In the genomic region with DNA sequence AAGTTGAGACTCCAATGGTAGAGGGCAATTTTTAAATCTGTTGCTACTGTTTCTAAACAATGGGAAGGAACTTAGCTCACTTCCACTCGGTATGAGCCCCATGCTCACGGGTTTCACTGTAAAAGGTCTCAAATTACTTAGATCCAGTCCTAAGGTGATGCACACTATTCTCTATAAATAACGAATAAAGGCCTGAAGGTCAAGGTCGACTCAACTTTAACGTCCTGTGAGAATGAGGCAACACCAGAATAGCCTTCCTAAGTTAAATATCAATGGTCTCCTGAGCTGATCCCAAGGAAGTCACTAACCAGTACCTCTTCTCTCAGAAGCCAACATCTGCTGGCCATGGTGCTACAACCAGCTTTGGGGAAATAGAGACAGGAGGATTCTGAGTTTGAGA, we compare ENCODE assay signal across 21 mouse cellular contexts. TPM values are rescaled to one million over a fixed set of nuclear protein-coding genes. Genes with fewer than 3 reads are reported as not detected.
DNase-seq lines count a peak whose midpoint lies in the region; ATAC-seq and TF ChIP-seq lines count a peak whose summit lies in the region.
"Had no signal": no experiment of that assay in that cellular context is flagged by ENCODE, and none has a peak within 500 bp of the region (broad histone marks: within the 10 kb centered on the region; RNA-seq: fewer than 3 reads in every experiment).

No protein-coding gene starts in this region.

- H3K36me3 ChIP-seq in macrophage (ENCODE audit: inconsistent target): no peaks in the 10 kb centered on the region
- H3K36me3 ChIP-seq: embryonic facial prominence, embryonic 10.5 days; embryonic facial prominence, embryonic 12.5 days; forebrain, embryonic 15.5 days had no signal

- no peak for TF ChIP-seq CTCF in lung, adult 2 months (IDR thresholded peaks at IDR 0.05; ENCODE audit: insufficient read depth, low read length)

- no peak for TF ChIP-seq POLR2A in lung, adult 2 months (IDR thresholded peaks at IDR 0.05; ENCODE audit: borderline replicate concordance, extremely low read depth, low read depth, low read length)

- 85% methylated on average over 5 of the region's 5 CpGs for WGBS in macrophage (ENCODE audit: missing documents)
- 62% methylated on average over 5 of the region's 5 CpGs for WGBS in lung, adult 2 months

- 0 out of 2 replicates have a peak overlapping the region, but pooled peaks have one; percentile 49 for H3K27ac ChIP-seq in macrophage
- H3K27ac ChIP-seq: embryonic facial prominence, embryonic 10.5 days; embryonic facial prominence, embryonic 12.5 days; forebrain, embryonic 13.5 days; forebrain, embryonic 15.5 days had no signal

- no peak for ATAC-seq in inflammation-experienced regulatory T-cells, adult 6 months
- ATAC-seq: forebrain, embryonic 13.5 days; forebrain, embryonic 15.5 days; forebrain, postnatal 0 days; Patski had no signal

- peaks cover 76% of the 10 kb centered on the region; the same call in 1 of the 2 replicates for H3K79me2 ChIP-seq in macrophage (ENCODE audit: inconsistent target)

- H3K4me1 ChIP-seq in lung, adult 2 months (ENCODE audit: control insufficient read depth, insufficient read depth, low read length): no peaks in the 10 kb centered on the region

- DNase-seq in 416B (ENCODE audit: low read depth) (peak; percentile 30), ES-CJ7 (ENCODE audit: low read depth, low spot score) (peak; percentile 31), ZHBTc4 (ENCODE audit: low read depth, low spot score) (peak; percentile 25)
- DNase-seq in gastrocnemius, adult 8-10 months (ENCODE audit: low spot score in 2 of 2): no peak
- DNase-seq in lung, adult 2 months: no peak
- DNase-seq: adrenal gland, adult 2 months; adrenal gland, postnatal 10 days; adrenal gland, postnatal 25 days; cerebellum, adult 11-12 months; cerebellum, adult 2 months; cerebellum, adult 9-10 months; cerebellum, postnatal 10 days; cerebellum, postnatal 25 days; forebrain, postnatal 0 days had no signal

- H3K4me3 ChIP-seq in macrophage (ENCODE audit: inconsistent target): no peak overlapping the region
- no peak overlapping the region for H3K4me3 ChIP-seq in lung, adult 2 months (replicated peaks; ENCODE audit: extremely low read depth, low read depth, low read length)
- H3K4me3 ChIP-seq: embryonic facial prominence, embryonic 10.5 days; embryonic facial prominence, embryonic 12.5 days; forebrain, embryonic 13.5 days; forebrain, embryonic 15.5 days had no signal

RNA-seq across cellular contexts. Expression of a gene that starts 45.4 kb away (rescaled TPM):
- 100 to 1,000 TPM in 2 of 26 experiments, 10 to 100 TPM in 24; 22.4 to 112 (median 68.5) TPM for total RNA-seq in macrophage (2018; cell fraction: chromatin; rRNA removed)
- 10 to 100 TPM; 24.6 to 68.2 (median 47.0) TPM for total RNA-seq in macrophage (2018; cell fraction: cytosol; rRNA removed)
- total RNA-seq in macrophage (2018; cell fraction: nucleus; rRNA removed): 10 to 100 TPM; 35.0 to 80.6 (median 53.5) TPM
- polyA plus RNA-seq in macrophage (2018): 34.1 to 70.8 TPM (median 49.3 TPM) in 3 replicates
- total RNA-seq in gastrocnemius, adult 8-10 months (2022): under 1 TPM; 0.39 to 0.92 (median 0.84) TPM
- polyA plus RNA-seq in lung, adult 2 months (2012; rRNA removed): 1.7 and 2.4 TPM in 2 replicates
- polyA plus RNA-seq in inflammation-experienced regulatory T-cells, adult 6 months (2017; shearing (Covaris generic)): 10 to 100 TPM; 12.7 to 20.0 (median 13.9) TPM

Comparison
In these comparisons a context has a peak if more than half of its experiments do, and no peak if none do; other contexts are left out.
1. DNase-seq: peak in 416B (single experiment), ES-CJ7 (single experiment) and ZHBTc4 (single experiment); none in gastrocnemius, adult 8-10 months (0 of 2) and lung, adult 2 months (single experiment).